Mouse (Mus musculus): ENCODE results near the gene P2ry12.

- TF ChIP-seq POLR2A (IDR thresholded peaks at IDR 0.05; ENCODE audit: extremely low read depth, insufficient read depth, low read length), result no peak
- TF ChIP-seq CTCF (IDR thresholded peaks at IDR 0.05; ENCODE audit: low read depth, low read length), result no peak
Measured at GRCm38 (mm10) chr3:59297653-59298052, 35.0 kb upstream of the P2ry12 start.
